Mouse (Mus musculus) mesoderm, embryonic 11.5 days (tissue): ENCODE results near the gene Ggta1.

Experiments
- DNase-seq: peaks from one replicate; pipeline ENCODE4 v3.0.0-alpha.2; 2012; ENCODE audit warnings: low read depth, low spot score

Gene Ggta1

DNA sequence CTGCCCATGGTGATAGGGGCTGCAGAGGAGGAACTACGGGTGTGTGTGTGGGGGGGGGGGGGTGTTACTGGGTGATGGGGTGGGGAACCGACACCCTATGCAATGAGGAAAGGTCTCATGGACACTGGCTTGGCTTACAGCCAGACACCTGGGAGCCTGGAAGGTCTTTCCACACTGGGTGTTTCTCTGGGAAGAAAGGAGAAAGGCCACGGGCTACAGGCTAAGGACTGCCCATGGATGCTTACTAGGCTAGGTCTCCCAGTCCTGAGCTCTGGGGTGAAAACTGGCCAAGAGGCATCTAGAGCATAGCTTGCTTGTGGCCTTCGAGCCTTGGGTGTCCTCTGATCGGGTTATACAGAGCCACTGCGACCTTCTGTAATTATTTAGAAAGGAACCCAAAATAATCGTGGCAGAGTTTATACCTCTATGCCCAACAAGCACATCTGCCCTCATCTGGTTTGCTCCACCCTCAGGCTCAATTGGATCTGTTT is at the start of gene Ggta1:
TSS of gene Ggta1 (minus strand) at position 441 of the 491 bp plus-strand sequence.
- DNase-seq: no peak

DNA sequence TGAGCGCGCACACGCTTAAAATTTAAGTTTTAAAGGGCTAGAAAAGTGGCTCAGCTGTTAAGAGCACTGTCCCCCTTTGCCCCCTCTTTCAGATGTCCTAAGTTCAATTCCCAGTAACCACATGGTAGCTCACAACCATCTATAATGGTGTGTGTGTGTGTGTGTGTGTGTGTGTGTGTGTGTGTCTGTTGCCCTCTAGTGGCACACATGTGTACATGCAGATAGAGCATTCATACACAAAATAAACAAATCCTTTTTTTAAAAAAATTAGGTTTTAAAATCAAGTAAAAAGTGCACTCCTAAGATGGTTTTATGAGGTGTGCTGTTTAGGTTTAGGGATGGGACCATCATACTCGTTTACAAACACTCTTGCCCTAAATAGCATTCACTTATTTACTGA is 49.2 kb upstream of the Ggta1 start:
- DNase-seq: no peak

DNA sequence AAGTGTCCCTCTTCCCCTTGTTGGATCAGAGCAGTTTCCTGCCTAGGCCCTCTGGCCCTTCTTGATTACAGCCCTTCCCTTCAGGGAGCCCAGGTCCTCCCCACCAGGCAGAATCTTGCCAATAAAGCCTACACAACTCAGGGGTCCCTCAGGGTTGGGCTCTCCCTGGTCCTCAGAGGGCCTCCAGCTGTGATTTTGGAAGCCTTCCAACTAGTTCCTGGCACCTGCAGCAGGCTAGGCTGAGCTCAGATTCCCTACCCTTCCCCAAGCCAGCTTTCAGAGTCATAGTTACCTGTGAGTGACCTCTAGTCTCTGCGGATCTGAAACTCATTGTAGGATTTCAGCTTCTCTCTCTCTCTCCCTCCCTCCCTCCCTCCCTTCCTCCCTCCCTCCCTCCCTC is 47.9 kb upstream of the Ggta1 start:
- no peak for DNase-seq

DNA sequence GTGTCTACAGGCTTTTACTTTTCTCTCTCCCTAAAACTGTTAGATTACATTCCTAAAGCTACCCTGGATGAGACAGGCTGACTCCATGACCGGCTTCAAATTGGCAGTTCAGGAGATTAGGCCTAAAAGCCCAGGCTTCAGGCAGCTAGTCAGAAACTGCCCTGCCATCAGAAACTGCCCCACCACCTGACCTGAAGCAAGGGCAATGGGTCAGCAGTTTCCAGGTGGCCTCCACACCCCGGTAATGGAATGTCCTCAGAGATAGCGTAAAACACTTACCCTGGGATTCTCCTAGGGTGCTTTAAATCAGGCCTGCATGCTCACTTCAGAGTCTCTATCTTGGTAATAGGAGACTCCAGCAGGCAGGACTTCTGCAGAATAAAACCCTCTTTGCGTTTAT is 46.9 kb upstream of the Ggta1 start:
- DNase-seq: no peak

DNA sequence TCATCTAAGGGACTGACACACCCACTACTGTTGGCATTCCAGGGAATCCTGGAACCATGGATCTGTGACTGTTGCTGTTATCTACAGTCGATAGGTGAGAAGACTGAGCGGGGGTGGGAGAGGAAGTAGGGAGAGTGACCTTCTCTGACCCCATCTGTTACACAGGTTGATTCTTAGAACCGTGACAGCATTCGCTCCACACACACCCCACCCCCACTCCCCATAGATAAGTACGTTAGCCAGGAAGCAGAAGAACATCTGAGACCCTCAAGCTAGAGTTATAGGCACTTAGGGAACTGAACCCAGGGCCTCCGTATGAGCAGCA is 46.3 kb upstream of the Ggta1 start:
- DNase-seq: peak; percentile 44

DNA sequence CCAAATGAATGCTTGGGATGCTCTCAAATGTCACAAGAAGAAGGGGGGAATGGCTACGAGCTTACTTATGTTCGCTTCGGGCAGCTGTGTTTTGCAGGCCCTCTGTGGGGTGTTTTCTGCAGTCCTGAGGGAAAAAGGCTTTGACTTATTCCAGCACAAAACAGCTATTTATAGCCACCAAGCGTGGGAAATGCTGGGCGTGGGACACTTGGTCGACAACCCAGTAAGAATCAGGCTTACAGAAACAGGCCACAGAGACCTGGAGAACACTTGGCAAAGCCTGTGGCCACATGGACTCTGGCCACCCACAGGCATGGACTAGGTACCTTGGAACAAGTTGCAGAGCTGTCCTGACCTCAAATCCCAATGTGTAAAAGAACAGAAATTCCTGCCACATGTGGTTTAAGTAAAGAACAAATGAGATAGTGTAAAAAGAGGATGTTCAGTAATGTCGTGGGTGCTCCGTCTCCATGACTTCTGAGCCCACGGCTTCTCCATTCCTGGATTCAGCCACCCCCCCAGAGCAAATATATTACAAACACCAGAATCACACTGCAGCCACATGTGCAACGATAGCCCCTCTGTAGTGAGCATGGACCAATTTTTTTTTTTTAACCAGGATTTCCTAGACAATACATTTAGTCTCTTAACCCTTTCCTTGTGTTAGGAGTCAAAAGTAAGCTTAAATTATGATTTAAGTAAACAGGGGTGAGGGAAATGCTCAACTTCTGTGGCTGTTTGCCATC is 45.7 kb upstream of the Ggta1 start:
- no peak for DNase-seq

DNA sequence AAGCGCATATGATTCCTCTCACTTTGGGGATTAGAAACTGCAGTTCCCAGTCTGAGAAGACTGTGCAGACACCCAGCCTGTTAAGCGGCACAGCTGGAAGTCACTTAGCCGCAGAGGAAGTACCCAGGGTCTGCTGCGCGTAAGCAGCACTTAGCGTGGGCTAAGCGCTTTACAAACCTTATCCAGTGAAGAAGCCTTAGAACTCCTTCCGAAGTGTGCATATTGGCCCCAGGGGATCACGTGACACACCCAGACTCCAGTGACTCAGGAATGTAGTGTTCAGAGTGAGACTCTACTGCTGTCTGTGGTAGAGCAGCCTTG is 44.1 kb upstream of the Ggta1 start:
- DNase-seq: no peak

DNA sequence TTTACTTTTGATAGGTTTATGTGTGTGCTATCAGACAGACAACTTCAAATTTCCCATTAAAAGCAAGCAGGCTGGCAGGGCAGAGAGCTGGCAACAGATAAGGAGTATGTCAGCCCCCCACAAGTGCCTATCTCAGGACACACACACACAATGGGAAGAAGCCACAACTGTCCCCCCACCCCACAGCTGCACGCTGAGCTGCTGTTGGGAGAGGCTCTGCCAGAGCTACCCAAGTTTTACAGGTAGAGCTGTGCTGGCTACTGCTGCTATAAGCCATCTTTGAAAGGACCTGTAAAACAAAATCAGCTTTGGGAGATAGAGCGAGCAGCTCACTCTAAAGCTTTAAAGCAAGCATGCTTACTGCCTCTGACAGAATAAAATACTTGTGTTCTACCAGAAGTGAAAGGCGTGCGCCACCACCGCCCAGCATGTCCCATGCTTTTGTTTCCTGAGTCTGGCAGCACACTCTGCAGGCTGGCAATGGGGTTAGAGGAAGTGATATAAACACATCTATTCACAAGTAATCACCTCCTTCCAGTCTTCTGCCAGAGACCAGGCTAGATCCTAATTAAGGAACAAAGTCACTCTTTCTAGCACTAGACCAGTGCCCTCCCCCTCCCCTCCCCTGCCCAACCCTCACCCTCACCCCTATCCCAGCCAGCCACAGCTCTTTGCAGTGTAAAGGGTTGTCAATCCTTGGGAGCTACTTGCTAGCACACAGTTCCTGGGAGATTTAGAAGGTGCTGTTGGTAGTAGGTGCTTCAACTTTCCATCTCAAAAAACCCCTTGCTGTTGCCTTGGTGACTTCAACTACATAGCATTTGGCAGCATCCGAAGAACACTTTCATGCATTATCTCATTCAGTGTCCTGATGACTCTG is 43.5 kb upstream of the Ggta1 start:
- no peak for DNase-seq

DNA sequence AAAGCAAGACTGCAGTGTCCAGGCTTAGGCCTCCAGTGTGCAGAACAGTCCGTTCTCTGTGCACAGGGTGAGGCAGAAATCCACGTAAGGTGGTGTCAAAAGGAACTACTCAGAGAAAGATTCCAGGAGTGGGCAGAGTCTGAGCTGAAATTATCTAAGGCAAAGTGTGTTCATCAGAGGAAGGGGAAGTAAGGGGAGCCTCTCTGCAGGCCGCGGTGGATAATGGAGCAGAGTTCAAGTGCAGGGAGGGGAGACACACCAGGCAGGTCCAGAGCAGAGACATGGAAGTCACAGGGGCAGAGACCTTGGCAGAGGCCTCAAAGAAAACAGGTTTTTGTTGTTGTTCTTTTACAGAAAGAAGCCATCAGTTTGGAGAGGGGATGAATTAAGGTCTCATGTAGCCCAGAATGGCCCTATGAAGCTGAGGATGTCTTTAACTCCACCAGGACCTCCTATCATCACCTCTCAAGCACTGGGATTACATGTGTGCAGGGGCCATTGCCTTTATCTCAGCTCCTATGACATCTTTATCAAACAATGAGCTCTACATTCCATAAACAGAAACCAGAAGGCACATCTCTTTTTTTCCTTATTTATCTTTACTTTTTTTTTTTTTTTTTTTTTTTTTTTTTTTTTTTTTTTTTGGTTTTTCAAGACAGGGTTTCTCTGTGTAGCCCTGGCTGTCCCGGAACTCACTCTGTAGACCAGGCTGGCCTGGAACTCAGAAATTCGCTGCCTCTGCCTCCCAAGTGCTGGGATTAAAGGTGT is 42.7 kb upstream of the Ggta1 start:
- DNase-seq: no peak

DNA sequence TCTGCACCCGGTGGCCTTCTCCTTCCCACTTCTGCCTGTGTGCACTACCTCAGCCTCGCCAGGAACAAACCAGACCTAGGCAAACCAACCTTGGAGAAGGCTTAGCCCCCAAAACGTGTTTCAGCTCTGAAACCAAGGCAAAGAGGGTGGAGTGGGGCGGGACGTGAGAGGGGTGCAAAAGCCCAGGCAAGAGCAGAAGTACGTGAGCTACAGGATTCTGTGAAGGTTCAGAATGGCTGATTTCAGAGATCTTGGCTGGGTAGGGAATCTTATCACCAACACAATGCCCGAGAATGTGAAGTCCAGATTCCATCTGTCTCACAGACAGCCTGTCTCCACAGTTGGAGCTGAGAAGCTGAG is 41.4 kb upstream of the Ggta1 start:
- DNase-seq: no peak

DNA sequence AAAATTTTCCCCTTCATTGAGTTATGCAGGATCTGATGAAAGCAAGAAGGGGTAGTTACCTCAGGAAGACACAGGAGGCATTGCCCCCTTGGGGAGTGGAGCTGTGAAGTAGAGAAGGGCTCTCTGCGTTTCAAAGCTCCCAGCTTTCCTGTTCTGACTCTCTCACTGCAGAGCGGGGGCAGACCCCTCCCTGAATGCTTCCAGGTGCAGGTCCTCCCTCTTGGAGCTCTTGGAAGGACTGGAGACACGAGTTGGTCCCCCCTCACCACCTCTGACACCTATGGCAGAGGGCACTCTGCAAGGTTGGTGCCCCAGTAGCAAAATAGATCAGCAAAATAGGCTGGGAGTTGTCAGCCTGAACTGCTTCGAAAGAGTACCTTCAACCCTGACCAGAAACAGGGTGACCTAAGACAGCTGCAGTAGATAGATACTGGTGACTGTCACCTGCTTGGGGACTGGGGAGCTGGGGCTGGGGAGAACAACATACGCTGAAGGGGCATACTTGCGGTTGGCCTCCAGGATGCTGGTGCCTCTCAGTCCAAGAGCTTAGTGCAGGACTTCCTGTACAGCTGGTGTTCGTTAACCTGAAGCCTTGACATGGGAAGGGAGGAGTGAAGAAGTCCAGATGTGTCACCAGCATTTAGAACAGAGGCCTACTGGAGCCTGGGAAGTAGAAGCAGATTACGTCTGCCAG is 40.8 kb upstream of the Ggta1 start:
- DNase-seq: peak; percentile 61

DNA sequence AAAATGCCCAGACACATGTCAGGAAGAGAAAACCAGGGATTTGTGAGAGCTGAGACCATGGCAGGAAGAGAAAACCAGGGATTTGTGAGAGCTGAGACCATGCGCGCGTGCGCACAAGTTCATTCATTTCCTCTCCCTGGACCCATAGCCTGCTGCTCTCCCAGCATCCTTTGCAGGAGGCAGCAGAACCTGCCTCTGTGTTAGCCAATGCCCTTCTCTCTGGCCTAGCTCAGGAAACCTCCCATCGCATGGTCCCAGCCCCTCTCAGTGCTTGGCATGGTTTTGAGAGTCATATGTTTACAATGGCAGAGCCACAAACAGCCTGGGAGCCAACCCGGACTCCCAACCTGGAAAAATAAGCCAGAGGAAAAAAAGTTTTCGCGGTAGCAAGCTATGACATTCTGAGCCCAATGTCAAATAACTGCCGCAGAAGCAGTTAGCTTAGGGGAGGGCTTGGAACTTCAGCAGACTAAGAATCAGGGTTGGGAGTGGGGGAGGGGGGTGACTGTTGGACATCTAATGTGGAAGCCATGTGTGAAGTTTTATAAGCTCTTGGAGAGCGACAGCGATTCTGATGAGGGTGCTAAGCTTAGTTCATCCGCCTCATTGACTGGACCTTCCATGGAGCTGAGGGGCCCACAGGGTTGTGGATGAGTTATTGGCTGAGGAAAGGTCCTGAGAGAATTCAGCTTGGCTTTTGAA is 40.1 kb upstream of the Ggta1 start:
- peak; percentile 49 for DNase-seq

DNA sequence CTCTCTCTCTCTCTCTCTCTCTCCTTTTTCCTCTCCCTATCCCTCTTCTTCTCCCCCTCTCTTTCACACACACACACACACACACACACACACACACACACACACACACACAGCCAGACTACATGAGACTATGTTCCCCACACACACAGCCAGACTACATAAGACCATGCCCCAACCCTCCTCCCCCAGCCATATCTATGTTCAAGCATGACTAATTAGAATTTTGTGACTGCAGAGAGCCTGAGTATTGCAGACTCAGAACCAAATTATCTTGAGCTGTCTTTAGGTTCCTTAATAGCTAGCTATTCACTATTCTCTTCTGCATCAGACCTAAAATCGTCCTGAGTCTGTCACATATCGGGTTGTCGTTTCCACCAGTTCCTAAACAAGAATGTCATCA is 39.5 kb upstream of the Ggta1 start:
- DNase-seq: no peak

DNA sequence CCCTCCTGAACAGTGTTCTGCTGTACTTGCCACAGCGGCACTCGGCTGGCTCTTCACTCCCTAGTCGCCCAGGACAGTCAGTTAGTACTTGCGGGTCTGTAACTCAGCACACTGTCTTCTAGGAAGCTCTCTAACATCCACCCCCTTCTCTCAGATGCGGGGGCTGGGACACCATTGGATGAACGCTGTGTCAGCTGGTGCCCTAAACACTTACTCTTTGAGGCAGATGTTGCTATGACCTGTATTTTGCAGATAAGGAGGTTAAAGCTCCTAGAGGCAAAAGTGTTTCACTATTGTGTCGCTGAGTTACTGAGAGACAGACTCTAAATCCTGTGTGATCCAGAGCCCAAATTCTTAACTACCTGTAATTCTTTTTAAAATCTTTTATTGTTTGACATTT is 36.4 kb upstream of the Ggta1 start:
- DNase-seq: no peak

DNA sequence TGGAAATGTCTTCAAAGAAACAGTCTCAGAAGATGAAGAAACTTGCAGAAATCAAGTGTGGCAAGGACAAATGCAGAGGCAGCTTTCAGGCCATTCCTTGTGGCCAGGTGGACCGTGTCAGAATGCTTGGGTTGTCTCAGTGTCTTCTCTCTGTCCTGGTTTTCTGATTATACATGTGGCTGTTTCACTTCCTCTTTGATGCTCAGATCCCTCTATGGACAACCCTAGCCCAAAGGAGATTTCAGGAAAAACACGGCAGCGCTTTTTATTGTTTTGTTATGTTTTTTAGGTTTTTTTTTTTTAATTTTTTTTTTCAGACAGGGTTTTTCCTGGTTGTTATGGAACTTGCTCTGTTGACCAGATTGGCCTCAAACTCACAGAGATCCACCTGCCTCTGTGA is 35.9 kb upstream of the Ggta1 start:
- no peak for DNase-seq

DNA sequence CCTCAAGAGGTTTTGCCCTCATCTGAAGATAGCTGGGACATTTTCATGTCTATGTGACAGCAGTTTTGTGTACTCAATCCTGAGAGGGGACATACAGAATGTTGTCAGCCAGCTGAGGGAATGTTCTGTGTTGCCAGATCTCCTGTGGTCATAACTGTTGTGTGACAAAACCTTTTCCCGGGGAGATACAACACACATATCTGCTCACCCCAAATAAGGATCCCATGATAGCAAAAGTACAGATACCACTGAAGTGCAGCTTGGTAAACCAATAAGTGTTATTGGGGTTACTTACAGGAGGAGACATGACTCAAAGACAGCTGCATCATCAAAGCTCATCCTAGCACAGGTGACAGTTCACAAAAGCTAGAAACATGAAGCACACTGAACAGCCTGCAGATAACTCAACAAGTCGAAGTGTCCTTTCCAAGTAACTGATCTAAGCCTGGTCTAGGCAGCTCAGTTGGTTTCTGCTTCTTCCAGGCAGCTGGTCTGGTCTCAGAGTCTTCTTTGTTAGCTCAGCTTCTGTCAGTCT is 34.7 kb upstream of the Ggta1 start:
- DNase-seq: no peak

DNA sequence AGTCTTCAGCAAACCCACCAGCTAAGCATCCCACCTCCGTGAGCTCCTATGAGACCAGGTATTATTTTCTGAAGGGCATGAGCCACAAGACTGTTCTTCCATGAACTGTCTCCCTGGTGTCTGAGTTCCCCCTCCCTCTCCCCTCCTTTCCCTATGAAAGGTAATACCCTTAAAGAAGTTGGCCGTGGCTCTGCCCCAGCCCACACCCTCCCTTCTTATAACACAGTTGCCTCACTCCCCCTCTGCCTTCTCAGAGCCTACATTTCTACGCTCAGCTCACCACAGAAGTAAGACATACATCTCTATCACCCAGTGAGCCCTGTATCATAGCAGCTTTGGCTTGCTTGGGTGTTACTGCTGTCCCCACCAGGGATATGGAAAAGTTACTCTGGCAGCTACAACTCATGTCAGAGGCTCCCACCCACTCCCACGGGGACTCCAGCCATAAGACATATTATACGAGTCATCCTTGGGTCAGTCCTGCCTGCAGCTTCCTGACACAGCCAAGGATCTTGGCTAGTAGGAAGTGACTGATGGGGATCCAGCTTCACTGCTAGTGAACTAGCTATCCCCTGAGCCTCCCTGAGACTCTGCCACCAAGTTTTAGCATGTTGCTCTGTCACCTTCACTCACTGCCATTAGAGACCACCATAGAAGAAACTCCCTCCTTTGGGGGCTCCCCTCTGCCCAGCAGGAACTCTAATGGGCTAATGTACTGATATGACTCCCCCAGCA is 33.4 kb upstream of the Ggta1 start:
- no peak for DNase-seq

DNA sequence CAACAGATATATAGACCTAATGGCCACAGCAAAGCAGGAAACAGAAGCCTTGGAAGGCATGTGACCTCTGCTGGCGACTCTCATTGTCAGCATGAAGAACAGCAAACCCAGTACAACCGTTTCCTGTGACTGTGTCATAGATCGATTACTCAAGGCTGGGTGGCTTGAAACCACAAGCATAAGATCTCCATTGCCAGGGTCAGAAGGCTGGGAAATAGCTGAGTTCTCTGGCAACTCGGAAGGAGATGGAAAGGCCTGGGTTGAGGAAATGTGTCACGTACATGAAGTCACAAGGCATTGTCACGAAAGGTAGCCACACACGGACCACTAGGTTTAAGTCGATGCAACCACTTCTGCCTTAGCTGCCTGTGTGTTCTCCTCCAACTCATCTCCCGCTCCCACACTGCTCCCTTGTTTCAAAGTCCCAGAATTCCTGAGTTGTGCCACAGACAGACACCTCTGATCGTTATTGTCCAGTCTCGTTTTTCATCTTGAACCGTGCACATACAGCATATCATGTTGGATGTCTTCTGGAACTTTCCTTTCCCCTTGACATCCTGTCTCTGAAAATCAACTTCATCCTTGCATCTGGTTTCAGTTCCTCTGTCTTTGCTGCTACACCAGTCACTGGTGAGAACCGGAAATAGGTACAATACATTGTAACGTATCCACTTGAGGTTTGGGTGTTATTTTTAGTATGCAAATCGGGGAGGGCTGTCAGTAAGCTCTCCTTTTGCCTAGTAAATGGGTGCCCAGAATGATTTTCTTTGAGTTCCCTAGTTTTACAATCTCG is 32.7 kb upstream of the Ggta1 start:
- DNase-seq: no peak

DNA sequence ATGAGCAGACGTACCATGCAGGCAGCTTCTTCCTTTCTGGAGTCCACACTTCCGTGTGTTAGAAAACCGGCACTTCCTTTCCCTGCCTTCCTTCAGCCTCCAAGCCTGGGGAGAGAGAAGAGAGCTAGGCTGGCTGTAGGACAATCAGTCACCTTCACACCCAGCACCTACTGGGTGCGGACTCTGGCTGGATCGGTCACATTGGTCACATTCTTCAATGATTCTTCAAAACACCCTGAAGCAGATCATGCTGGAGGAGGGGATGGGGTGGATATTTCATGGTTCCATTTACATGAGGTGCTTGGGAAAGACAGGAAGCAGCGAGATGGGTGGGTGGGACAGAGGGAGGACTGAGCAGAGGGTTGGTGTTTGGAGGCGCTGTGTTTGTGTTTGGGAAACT is 30.5 kb upstream of the Ggta1 start:
- no peak for DNase-seq

DNA sequence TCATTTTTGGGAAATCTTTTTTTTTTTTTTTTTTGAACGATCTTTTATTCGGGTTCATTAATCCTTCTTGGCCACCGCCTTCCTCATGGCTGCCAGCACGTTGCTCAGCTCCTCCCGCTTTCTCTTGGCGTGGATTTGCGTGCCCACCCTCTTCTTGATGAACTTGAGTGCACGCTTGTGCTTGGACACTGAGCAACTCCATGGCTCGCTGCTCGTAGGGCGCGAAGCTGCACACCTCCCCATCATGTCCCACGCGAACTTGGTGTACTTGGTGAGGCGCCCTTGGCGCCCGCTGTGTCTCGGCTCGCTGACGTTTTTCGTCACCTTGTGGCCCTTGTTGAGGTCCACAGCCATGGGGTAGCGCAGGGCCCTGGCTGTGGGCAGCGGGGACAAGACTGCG is 28.1 kb upstream of the Ggta1 start:
- no peak for DNase-seq
